Mouse (Mus musculus) left cerebral cortex, adult 18-20 months (tissue): ENCODE measurements around the gene Tnfsf12. TPM values are rescaled to one million over a fixed set of nuclear protein-coding genes. Genes with fewer than 3 reads are reported as not detected.
A peak's percentile ranks its signal among the peaks of the same experiment; 100 is the strongest.
"Not testable (repeated sequence)": the region's sequence is repeated elsewhere in the genome, so short reads cannot be mapped to it uniquely, and the experiment has no call there.

ENCODE experiments used
- DNase-seq, 2 experiments: peaks; one replicate each; pipeline ENCODE4 v3.0.0; 2021 to 2022; ENCODE audit warnings: low spot score in 2 of 2, mixed read lengths in 1 of 2
- long read RNA-seq, 2 experiments: library from polyadenylated mRNA; stranded (forward); transcript quantifications; one replicate each; pipeline ENCODE4 v2.0.0; 2021
- total RNA-seq, 2 experiments: library from RNA; stranded (reverse); gene quantifications; 2 replicates each; pipeline ENCODE4 v1.2.3; 2021

Tnfsf12 gene
- total RNA-seq = 10 to 100 TPM; 11.5 to 12.1 TPM
- long read RNA-seq, experiment 1, partial matches to known transcripts = 1 of 2 reads
- long read RNA-seq, experiment 1, other reads (novel, unspliced or antisense) = 0 of 2 reads
- long read RNA-seq, experiment 2, partial matches to known transcripts = 0 of 3 reads
- long read RNA-seq, experiment 2, other reads (novel, unspliced or antisense) = 1 of 3 reads

GRCm38 (mm10) chr11:69695361-69696181, at the start of gene Tnfsf12, which contains the start of gene Tnfsfm13:
Gene Tnfsf12 (minus strand): TSS chr11:69695849.
Gene Tnfsfm13 (minus strand): TSS chr11:69696098.
- DNase-seq = peak; percentile 45 to 53

GRCm38 (mm10) chr11:69731408-69731807, 35.8 kb upstream of the Tnfsf12 start:
- DNase-seq = not testable (repeated sequence)

DNA sequence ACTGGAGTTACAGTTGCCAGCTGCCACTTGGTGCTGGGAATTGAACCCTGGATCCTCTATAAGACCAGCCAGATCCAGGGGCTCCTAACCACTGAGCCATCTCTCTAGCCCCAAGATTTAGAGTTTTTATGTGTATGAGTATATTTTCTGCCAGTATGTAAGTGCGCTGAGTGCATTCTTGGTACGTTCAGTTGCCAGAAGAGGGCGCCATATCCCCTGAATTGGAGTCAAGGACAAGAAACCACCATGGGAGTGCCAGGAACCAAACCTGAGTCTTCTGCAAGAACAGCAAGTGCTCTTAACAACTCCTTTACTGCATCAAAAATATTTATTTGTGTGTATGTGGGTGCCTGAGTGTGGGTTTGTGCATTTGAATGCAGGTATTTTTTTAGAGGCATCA, 33.4 kb upstream of the Tnfsf12 start:
- peak; percentile 15 to 41 for DNase-seq

GRCm38 (mm10) chr11:69725951-69726350, 30.3 kb upstream of the Tnfsf12 start:
- no peak for DNase-seq

GRCm38 (mm10) chr11:69723074-69723473, 27.4 kb upstream of the Tnfsf12 start:
- no peak for DNase-seq

DNA sequence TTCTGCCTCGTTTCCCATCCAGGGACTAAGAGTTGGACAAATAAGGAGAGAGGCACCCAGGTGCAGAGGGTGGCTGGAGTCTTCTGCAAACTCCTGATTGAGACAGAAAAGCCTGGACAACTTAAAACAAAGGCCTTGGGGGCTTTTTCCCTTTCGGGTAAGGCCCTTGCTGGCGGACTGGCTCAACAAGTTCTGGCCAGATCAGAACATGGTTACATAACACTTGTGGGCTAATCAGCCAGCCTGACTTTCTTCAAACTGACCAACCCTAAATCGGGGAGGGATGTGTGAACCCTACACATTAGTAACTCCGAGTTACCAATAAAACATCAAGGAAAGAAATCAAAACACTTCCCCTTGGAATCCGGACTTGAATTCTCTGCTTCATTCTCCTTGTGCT, 25.2 kb upstream of the Tnfsf12 start:
- DNase-seq = no peak

- no peak for DNase-seq
These were observed 23.8 kb upstream of the Tnfsf12 start for GRCm38 (mm10) chr11:69719423-69719822.

- no peak for DNase-seq
These were observed 23.0 kb upstream of the Tnfsf12 start for GRCm38 (mm10) chr11:69718661-69719060.

DNA sequence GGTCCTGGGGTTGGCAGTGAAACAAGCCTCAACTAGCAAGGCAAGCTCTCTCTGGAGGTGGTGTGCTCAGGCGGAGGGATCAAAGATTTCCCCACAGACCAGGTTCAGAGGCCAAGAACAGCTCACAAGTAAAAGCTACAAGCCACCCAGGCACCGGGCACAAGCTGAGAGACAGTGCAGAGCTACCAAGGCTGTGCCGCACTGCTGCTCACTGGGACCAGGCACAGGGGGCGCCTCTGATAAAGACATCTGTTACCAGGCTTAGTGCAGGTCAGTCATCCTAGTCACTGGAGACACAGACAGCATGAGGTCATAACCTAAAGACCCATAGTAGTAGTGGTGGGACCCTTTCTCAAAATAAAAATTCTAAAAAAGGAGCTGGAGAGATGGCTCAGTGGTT, 21.3 kb upstream of the Tnfsf12 start:
- no peak for DNase-seq

GRCm38 (mm10) chr11:69715929-69716328, 20.3 kb upstream of the Tnfsf12 start:
- no peak for DNase-seq

DNA sequence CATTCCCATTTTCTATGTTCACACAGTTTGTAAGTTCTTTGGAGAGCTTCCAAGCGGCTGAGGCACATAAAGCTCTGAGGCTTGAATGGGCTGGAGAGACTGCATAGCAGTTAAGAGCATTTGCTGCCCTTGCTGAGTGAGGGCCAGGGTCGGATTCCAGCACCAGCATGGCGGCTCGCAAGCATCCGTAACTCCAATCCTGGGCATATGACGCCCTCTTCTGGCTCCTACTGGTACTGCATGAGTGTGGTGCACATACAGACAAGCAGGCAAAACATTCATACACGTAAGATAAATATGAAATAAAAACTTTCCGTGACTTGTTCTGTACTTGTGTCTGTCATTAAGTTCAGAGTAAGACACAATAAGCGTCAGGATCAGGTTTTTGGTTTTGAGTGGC, 19.8 kb upstream of the Tnfsf12 start:
- DNase-seq = no peak

DNA sequence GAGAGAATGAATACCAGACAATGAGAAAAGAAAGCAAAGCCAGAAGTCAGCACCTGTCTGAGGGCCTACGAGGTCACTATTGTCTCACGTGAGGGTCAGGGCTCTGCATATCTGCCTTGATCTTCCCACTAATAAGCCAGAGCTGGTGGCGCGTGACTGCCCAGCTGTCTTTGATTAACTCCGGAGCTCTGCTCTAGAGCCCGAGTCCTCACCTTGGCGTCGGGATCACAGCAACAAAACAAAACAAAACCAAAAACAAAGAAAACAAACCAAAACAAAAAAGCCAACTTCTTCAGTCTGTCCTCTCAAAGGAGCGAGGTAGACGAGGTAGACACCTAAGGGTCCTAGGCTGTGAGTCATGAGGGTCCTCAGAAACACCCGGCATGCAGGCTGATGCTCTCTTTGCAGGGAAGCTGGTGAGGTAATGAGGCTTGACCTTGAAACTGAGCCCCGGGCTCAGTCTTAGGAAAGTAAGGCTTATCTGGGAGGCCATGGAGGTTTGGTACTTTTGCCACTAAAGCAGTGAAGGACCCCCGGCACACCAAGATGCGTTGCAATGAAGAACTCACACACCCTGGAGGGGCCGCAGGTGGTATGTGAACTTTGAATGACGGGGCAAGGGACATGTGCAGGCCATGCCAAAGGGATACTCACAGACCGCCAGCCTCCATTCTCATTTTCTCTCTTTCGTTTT, 19.1 kb upstream of the Tnfsf12 start:
- DNase-seq = no peak

DNA sequence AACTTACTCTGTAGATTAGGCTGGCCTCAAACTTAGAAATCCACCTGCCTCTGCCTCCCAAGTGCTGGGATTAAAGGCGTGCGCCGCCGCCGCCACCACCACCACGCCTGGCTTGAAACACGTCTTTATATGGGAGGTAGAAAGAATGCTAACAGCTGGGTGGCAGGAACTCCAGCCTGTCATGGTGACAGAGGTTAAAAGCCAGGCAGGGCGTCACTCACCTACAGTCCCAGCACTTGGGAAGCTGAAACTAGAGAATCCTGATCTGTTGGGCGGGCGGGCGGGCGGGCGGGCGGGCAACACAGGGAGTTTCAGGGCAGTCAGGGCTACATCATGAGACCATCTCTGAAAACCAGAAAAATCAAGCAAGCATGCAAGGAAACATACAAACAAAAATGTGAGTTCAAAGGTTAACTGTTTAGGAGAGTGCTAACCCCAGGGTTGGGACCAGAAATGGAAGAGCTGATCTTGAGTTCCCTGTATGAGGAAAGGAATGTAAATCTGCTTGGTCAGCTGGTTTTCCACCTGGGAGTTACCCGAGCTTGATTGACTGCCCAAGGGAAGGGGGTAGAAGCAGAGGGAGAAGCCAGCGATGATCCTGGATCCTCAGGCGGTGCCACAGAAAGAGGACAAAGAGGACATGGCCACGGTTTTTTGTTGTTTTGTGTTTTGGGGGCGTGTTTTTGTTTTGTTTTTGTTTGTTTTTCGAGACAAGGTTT, 17.5 kb upstream of the Tnfsf12 start:
- no peak for DNase-seq

DNA sequence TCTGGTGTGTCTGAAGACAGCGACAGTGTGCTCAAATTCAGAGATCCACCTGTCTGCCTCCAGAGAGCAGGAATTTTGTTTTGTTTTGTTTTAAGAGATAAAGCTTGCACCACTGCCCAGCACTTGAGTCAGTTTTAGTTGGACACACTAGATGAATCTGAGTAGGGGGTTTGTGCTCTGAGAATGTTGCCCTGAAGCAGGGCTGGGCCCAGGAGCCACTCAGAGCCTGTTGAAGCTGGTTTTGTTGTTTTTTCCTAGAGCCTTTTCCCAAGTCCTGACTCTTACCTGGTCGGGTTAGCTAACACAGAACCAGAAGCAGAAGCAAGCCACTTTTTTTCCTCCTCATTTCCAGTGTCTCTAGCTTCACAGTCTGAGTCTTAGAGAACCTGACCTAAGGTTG, 15.4 kb upstream of the Tnfsf12 start:
- DNase-seq = no peak

GRCm38 (mm10) chr11:69710470-69710869, 14.8 kb upstream of the Tnfsf12 start:
- DNase-seq = no peak

- no peak for DNase-seq
These were observed 14.2 kb upstream of the Tnfsf12 start for GRCm38 (mm10) chr11:69709554-69710446.

DNA sequence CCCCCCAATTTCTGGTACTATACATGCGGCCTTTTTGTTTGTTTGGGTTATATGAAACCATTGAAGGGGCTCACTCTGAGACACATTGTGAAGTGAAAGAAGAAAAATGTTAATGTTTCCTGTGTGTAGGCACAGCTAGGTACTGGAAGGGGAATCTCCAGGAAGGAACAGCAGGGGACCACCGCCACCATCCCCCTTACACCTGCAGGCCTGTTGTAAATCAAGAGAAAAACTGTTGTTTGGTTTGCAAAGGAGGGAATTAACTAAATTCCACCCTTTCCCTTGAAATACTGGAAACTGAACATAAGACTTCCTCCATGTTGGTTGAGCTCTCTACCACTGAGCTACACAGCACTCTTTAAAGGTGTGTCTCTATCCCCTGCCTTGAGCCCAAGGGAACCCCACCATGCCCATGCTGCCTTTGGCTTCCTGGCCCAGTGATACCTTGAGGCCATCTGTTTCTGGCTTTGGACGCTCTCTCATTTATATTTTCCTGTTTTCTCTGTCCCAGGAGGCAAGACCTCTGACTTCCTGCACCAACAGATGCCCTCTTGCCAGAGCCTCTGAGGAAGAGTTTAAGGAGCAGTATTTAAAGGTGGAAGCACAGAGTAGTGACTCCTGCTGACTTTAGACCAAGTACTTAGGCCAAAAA, 13.1 kb upstream of the Tnfsf12 start:
- no peak for DNase-seq

GRCm38 (mm10) chr11:69707873-69708381, 12.3 kb upstream of the Tnfsf12 start:
- no peak for DNase-seq

DNA sequence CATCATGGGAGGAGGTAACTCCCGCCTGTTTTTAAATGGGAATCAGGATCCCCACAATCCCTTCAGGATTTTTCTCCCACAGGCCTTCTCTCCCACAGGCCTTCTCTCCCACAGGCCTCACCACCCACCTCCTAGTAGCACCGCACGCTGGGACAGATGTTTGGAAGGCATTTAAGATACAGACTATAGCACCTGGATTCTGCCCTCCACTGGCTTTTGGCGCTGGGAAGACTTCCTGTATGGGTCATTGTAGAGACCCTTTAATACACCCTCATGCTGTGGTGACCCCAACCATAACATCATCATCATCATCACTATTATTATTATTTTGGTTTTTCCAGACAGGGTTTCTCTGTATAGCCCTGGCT, 11.8 kb upstream of the Tnfsf12 start:
- DNase-seq = no peak
